Mouse (Mus musculus) ES-Bruce4 (cell line): ENCODE data around the gene Hfe.

ENCODE experiments used
- CTCF ChIP-seq: IDR thresholded peaks from one replicate; pipeline ENCODE4 v1.8.1; 2011; ENCODE audit warnings: low read depth, low read length
- POLR2A ChIP-seq: IDR thresholded peaks from one replicate; pipeline ENCODE4 v1.8.1; 2011; ENCODE audit warnings: low read length; ENCODE audit not compliant: insufficient read depth

GRCm38 (mm10) chr13:23706771-23707170, 3.9 kb downstream of the Hfe start:
- no peak for TF ChIP-seq POLR2A
- TF ChIP-seq CTCF = no peak
